Mouse (Mus musculus) C2C12 (cell line): ENCODE results near the gene Nod1.

Experiments
- CTCF ChIP-seq: IDR thresholded peaks from one replicate; pipeline ENCODE4 v1.5.1; 2011; ENCODE audit not compliant: control insufficient read depth, insufficient read depth, insufficient read length
- USF1 ChIP-seq: IDR thresholded peaks from one replicate; pipeline ENCODE4 v1.6.1; 2011; ENCODE audit warnings: low read depth, mild to moderate bottlenecking, control low read depth, moderate library complexity

- TF ChIP-seq CTCF (no peak), USF1 (no peak)
Observed at GRCm38 (mm10) chr6:54955949-54956348, 16.5 kb downstream of the Nod1 start.
